Mouse (Mus musculus): ENCODE measurements around the gene Plcl1.

GRCm38 (mm10) chr1:55572664-55573063 lies 166.9 kb downstream of the Plcl1 start:
- TF ChIP-seq CTCF (IDR thresholded peaks at IDR 0.05; ENCODE audit: low read depth), result no peak
- TF ChIP-seq EP300 (IDR thresholded peaks at IDR 0.05; ENCODE audit: low read depth), result no peak

All from liver, embryonic 14.5 days (tissue).